Mouse (Mus musculus): ENCODE data around the gene Rgl1.

Gene Rgl1

GRCm38 (mm10) chr1:152496831-152497230, 269.3 kb downstream of the Rgl1 start:
- DNase-seq, result peak in 1 of 2 experiments; percentile 52

GRCm38 (mm10) chr1:152492258-152492657, 273.9 kb downstream of the Rgl1 start:
- DNase-seq, result no peak

GRCm38 (mm10) chr1:152490842-152491241, 275.3 kb downstream of the Rgl1 start:
- DNase-seq, result peak; percentile 66 to 69

- no peak for DNase-seq
Observed at GRCm38 (mm10) chr1:152476126-152476525, 290.0 kb downstream of the Rgl1 start.

GRCm38 (mm10) chr1:152468443-152468842, 297.7 kb downstream of the Rgl1 start:
- no peak for DNase-seq
